Mouse (Mus musculus): ENCODE measurements around the gene Qprt. TPM values are rescaled to one million over a fixed set of nuclear protein-coding genes. Genes with fewer than 3 reads are reported as not detected.

The Qprt gene
- total RNA-seq, 1 experiment: 5.6 TPM

DNA sequence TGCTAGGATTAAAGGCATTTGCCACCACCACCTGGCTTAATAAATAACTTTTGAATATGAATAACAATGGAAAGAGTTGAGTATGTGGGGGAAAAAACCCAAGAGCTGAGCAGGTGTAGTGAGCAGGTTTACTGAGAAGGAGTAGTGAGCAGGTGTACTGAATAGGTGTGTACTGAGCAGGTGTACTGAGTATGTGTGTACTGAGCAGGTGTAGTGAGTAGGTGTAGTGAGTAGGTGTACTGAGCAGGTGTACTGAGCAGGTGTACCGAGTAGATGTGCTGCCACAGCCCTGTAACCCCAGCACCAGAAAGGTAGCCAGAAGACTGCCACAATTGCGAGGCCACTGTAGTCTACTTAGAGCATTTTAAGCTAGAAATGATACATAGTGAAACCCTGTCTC lies 37.2 kb downstream of the Qprt start:
- Histone ChIP-seq H3K4me3 (ENCODE audit: insufficient read depth in 1 of 2, low read depth in 1 of 2, low read length in 2 of 2, poor library complexity in 1 of 2, severe bottlenecking in 1 of 2) (no peak overlapping the region), H3K9ac (ENCODE audit: insufficient read depth, low read depth, low read length, poor library complexity, severe bottlenecking) (no peak overlapping the region), H3K9me3 (ENCODE audit: control insufficient read depth, insufficient read depth, low read depth, low read length) (no peaks in the 10 kb centered on the region), H3K36me3 (ENCODE audit: control insufficient read depth, insufficient read depth, low read length, poor library complexity, severe bottlenecking) (no peaks in the 10 kb centered on the region), H3K4me1 (ENCODE audit: control insufficient read depth in 2 of 2, insufficient read depth in 2 of 2, low read length in 2 of 2, poor library complexity in 1 of 2) (peaks cover 6 to 8% of the 10 kb centered on the region in 2 experiments; a peak in 2 of 4 replicates), H3K27ac (ENCODE audit: insufficient read depth, low read depth, low read length, poor library complexity, severe bottlenecking) (no peak overlapping the region)
- no peak for TF ChIP-seq MAFK (IDR thresholded peaks at IDR 0.05; ENCODE audit: insufficient read depth, low read depth, low read length)
- no peak for TF ChIP-seq CHD2 (IDR thresholded peaks at IDR 0.05; ENCODE audit: low read depth, low read length)
- no peak for TF ChIP-seq ZNF384 (IDR thresholded peaks at IDR 0.05; ENCODE audit: low read depth, low read length)
- TF ChIP-seq HCFC1 (IDR thresholded peaks at IDR 0.05; ENCODE audit: borderline replicate concordance, insufficient read depth, low read length): no peak
- TF ChIP-seq ZC3H11A (IDR thresholded peaks at IDR 0.05; ENCODE audit: borderline replicate concordance, low read depth, low read length): no peak
- no peak for DNase-seq (ENCODE audit: low read depth, low spot score)
- in situ Hi-C loops (cut with MboI; ENCODE audit: low sequenced_read_pairs in 2 of 2, unreplicated experiment in 2 of 2): no loop called here

DNA sequence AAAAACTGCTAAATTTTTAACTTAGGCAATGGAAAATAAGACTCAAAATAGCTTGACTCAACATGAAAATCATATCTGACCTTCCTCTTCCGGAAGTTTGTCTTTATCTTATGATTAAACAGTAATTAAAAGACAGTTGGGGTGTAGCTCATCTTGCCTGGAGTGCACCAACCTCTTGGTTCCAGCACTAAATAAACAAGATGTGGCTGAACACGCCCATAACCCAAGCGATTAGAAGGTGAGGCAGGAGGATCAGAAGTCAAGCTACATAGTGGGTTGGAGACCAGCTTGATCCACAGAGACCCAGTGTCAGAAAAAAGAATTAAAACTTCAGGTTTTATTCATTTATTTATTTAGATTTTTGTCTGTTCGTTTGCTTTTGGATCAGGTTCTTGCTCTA lies 38.3 kb downstream of the Qprt start:
- no peaks in the 10 kb centered on the region for H3K36me3 ChIP-seq (ENCODE audit: control insufficient read depth, insufficient read depth, low read length, poor library complexity, severe bottlenecking)
- no peak for DNase-seq (ENCODE audit: low read depth, low spot score)
- H3K9me3 ChIP-seq (ENCODE audit: control insufficient read depth, insufficient read depth, low read depth, low read length): no peaks in the 10 kb centered on the region
- H3K9ac ChIP-seq (ENCODE audit: insufficient read depth, low read depth, low read length, poor library complexity, severe bottlenecking): no peak overlapping the region
- H3K4me1 ChIP-seq (ENCODE audit: control insufficient read depth in 2 of 2, insufficient read depth in 2 of 2, low read length in 2 of 2, poor library complexity in 1 of 2): peaks cover 6% of the 10 kb centered on the region in 2 experiments; a peak in 2 of 4 replicates
- TF ChIP-seq CHD2 (IDR thresholded peaks at IDR 0.05; ENCODE audit: low read depth, low read length) (no peak), MAFK (IDR thresholded peaks at IDR 0.05; ENCODE audit: insufficient read depth, low read depth, low read length) (no peak), ZC3H11A (IDR thresholded peaks at IDR 0.05; ENCODE audit: borderline replicate concordance, low read depth, low read length) (no peak), HCFC1 (IDR thresholded peaks at IDR 0.05; ENCODE audit: borderline replicate concordance, insufficient read depth, low read length) (no peak), ZNF384 (IDR thresholded peaks at IDR 0.05; ENCODE audit: low read depth, low read length) (no peak)
- no peak overlapping the region for H3K27ac ChIP-seq (ENCODE audit: insufficient read depth, low read depth, low read length, poor library complexity, severe bottlenecking)
- no peak overlapping the region for H3K4me3 ChIP-seq (ENCODE audit: insufficient read depth in 1 of 2, low read depth in 1 of 2, low read length in 2 of 2, poor library complexity in 1 of 2, severe bottlenecking in 1 of 2)
- in situ Hi-C loops (cut with MboI; ENCODE audit: low sequenced_read_pairs in 2 of 2, unreplicated experiment in 2 of 2): no loop called here

GRCm38 (mm10) chr7:127082995-127083394 lies 39.0 kb downstream of the Qprt start:
- in situ Hi-C loops (cut with MboI; ENCODE audit: low sequenced_read_pairs in 2 of 2, unreplicated experiment in 2 of 2): no loop called here

DNA sequence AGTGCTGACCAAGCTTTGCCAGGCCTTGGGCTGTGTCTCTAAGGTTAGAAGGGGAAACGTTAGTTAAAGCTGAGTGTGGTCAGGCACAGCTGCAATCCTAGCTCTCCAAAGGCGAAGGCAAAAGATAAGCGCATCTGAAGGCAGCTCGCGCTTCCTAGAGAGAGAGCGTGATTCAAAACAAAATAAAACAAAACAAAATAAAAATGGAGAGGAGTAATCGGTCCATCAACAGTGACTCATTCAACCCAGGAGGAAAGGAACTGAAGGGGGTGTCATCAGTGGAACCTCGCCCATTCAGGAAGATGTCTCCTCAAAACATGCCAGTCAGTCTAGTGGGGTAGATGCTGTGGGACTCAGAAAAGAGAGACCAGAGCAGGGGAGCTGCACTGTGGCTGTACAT lies 39.8 kb downstream of the Qprt start:
- no peak overlapping the region for H3K27ac ChIP-seq (ENCODE audit: insufficient read depth, low read depth, low read length, poor library complexity, severe bottlenecking)
- no peak overlapping the region for H3K9ac ChIP-seq (ENCODE audit: insufficient read depth, low read depth, low read length, poor library complexity, severe bottlenecking)
- H3K36me3 ChIP-seq (ENCODE audit: control insufficient read depth, insufficient read depth, low read length, poor library complexity, severe bottlenecking): no peaks in the 10 kb centered on the region
- in situ Hi-C loops (cut with MboI; ENCODE audit: low sequenced_read_pairs in 2 of 2, unreplicated experiment in 2 of 2): no loop called here
- H3K4me1 ChIP-seq (ENCODE audit: control insufficient read depth in 2 of 2, insufficient read depth in 2 of 2, low read length in 2 of 2, poor library complexity in 1 of 2): peaks cover 3 to 6% of the 10 kb centered on the region in 2 experiments; a peak in 1 of 4 replicates
- H3K4me3 ChIP-seq (ENCODE audit: insufficient read depth in 1 of 2, low read depth in 1 of 2, low read length in 2 of 2, poor library complexity in 1 of 2, severe bottlenecking in 1 of 2): no peak overlapping the region
- H3K9me3 ChIP-seq (ENCODE audit: control insufficient read depth, insufficient read depth, low read depth, low read length): no peaks in the 10 kb centered on the region
- no peak for TF ChIP-seq CHD2 (IDR thresholded peaks at IDR 0.05; ENCODE audit: low read depth, low read length)
- no peak for TF ChIP-seq ZC3H11A (IDR thresholded peaks at IDR 0.05; ENCODE audit: borderline replicate concordance, low read depth, low read length)
- no peak for TF ChIP-seq ZNF384 (IDR thresholded peaks at IDR 0.05; ENCODE audit: low read depth, low read length)
- no peak for TF ChIP-seq HCFC1 (IDR thresholded peaks at IDR 0.05; ENCODE audit: borderline replicate concordance, insufficient read depth, low read length)
- TF ChIP-seq MAFK (IDR thresholded peaks at IDR 0.05; ENCODE audit: insufficient read depth, low read depth, low read length): no peak
- no peak for DNase-seq (ENCODE audit: low read depth, low spot score)

More at GRCm38 (mm10) chr7:127082995-127083394, 39.0 kb downstream of the Qprt start:
- H3K9ac ChIP-seq (ENCODE audit: insufficient read depth, low read depth, low read length, poor library complexity, severe bottlenecking): no peak overlapping the region
- H3K27ac ChIP-seq (ENCODE audit: insufficient read depth, low read depth, low read length, poor library complexity, severe bottlenecking): no peak overlapping the region
- DNase-seq (ENCODE audit: low read depth, low spot score): no peak
- no peak overlapping the region for H3K4me3 ChIP-seq (ENCODE audit: insufficient read depth in 1 of 2, low read depth in 1 of 2, low read length in 2 of 2, poor library complexity in 1 of 2, severe bottlenecking in 1 of 2)
- H3K9me3 ChIP-seq (ENCODE audit: control insufficient read depth, insufficient read depth, low read depth, low read length): no peaks in the 10 kb centered on the region
- H3K36me3 ChIP-seq (ENCODE audit: control insufficient read depth, insufficient read depth, low read length, poor library complexity, severe bottlenecking): no peaks in the 10 kb centered on the region
- H3K4me1 ChIP-seq (ENCODE audit: control insufficient read depth in 2 of 2, insufficient read depth in 2 of 2, low read length in 2 of 2, poor library complexity in 1 of 2): peaks cover 3 to 6% of the 10 kb centered on the region in 2 experiments; a peak in 1 of 4 replicates
- no peak for TF ChIP-seq MAFK (IDR thresholded peaks at IDR 0.05; ENCODE audit: insufficient read depth, low read depth, low read length)
- TF ChIP-seq ZC3H11A (IDR thresholded peaks at IDR 0.05; ENCODE audit: borderline replicate concordance, low read depth, low read length): no peak
- TF ChIP-seq ZNF384 (IDR thresholded peaks at IDR 0.05; ENCODE audit: low read depth, low read length): no peak
- no peak for TF ChIP-seq HCFC1 (IDR thresholded peaks at IDR 0.05; ENCODE audit: borderline replicate concordance, insufficient read depth, low read length)
- no peak for TF ChIP-seq CHD2 (IDR thresholded peaks at IDR 0.05; ENCODE audit: low read depth, low read length)

Measured in ES-E14 (cell line).